Comparison of ENCODE assay signal across 20 mouse cellular contexts in the genomic region with DNA sequence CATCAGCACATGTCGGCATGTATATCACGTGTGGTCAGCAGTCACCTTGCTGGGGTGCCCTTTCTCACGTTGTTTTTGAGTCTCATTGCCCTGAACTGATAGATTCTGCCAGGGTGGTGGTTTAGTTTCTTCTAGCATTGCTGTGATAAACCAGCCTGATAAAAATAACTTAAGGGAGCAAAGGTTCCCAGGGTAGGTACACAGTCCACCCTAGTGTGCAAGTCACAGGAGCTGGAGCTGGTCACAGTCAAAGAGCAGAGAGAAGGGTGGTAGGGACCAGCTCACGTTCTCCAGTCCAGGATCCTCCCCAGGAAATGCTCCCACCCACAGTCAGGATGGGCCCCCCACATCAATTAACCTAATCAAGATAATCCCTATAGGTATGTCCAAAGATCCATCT.
"Had no signal": no experiment of that assay in that cellular context is flagged by ENCODE, and none has a peak within 500 bp of the region (broad histone marks: within the 10 kb centered on the region; RNA-seq: fewer than 3 reads in every experiment).

No protein-coding gene starts in this region.

- DNase-seq: kidney, postnatal 14 days; layer of hippocampus, adult 9-11 months; liver, embryonic 13.5 days; liver, postnatal 0 days; lung, embryonic 14.5 days; lung, postnatal 10 days; lung, postnatal 36 days; right cerebral cortex, postnatal 25 days; spleen, adult 18-20 months; thymus, postnatal 25 days had no signal

- H3K4me1 ChIP-seq: limb, embryonic 10.5 days; liver, embryonic 13.5 days; stomach, embryonic 15.5 days had no signal

- H3K27ac ChIP-seq: hindbrain, embryonic 15.5 days; limb, embryonic 10.5 days; limb, embryonic 13.5 days; liver, embryonic 13.5 days; midbrain, embryonic 13.5 days; neural tube, embryonic 13.5 days; stomach, embryonic 15.5 days had no signal

- H3K9ac ChIP-seq: hindbrain, embryonic 15.5 days; limb, embryonic 13.5 days; liver, embryonic 13.5 days; liver, postnatal 0 days; lung, embryonic 14.5 days; midbrain, embryonic 13.5 days; neural tube, embryonic 13.5 days; stomach, embryonic 15.5 days had no signal

- H3K36me3 ChIP-seq: hindbrain, embryonic 15.5 days; limb, embryonic 10.5 days; limb, embryonic 13.5 days; liver, embryonic 13.5 days; midbrain, embryonic 10.5 days; midbrain, embryonic 13.5 days; neural tube, embryonic 13.5 days; stomach, embryonic 15.5 days had no signal

- H3K27me3 ChIP-seq: hindbrain, embryonic 15.5 days; limb, embryonic 13.5 days; liver, embryonic 13.5 days; megakaryocyte, embryonic 14.5 days; midbrain, embryonic 13.5 days; neural tube, embryonic 13.5 days; stomach, embryonic 15.5 days had no signal

- H3K9me3 ChIP-seq: hindbrain, embryonic 15.5 days; limb, embryonic 10.5 days; limb, embryonic 13.5 days; liver, embryonic 13.5 days; midbrain, embryonic 10.5 days; midbrain, embryonic 13.5 days; neural tube, embryonic 13.5 days; stomach, embryonic 15.5 days had no signal

- ATAC-seq: liver, postnatal 0 days; midbrain, embryonic 13.5 days; midbrain, embryonic 16.5 days had no signal

- H3K4me3 ChIP-seq: hindbrain, embryonic 15.5 days; limb, embryonic 10.5 days; limb, embryonic 13.5 days; liver, embryonic 13.5 days; midbrain, embryonic 10.5 days; midbrain, embryonic 13.5 days; myocyte; neural tube, embryonic 13.5 days; stomach, embryonic 15.5 days had no signal

- H3K4me2 ChIP-seq: hindbrain, embryonic 15.5 days; limb, embryonic 13.5 days; liver, embryonic 13.5 days; lung, embryonic 14.5 days; midbrain, embryonic 13.5 days; neural tube, embryonic 13.5 days; stomach, embryonic 15.5 days had no signal
